Mouse (Mus musculus) liver, adult 2 months (tissue): ENCODE data around the gene Ptprz1. TPM values are rescaled to one million over a fixed set of nuclear protein-coding genes. Genes with fewer than 3 reads are reported as not detected.

ENCODE experiments used
- DNase-seq: peaks from one replicate; pipeline ENCODE4 v3.0.0-alpha.2; 2011; ENCODE audit warnings: low read depth, low spot score; ENCODE audit errors: extremely low read depth
- H3K27ac ChIP-seq: fragments of 200-500 bp; replicated peaks from 2 replicates; pipeline ENCODE4 v1.5.1; 2012; ENCODE audit warnings: low read depth, mild to moderate bottlenecking, control low read depth, inconsistent platforms, low read length; ENCODE audit not compliant: insufficient read depth
- H3K27me3 ChIP-seq: fragments of 200-500 bp; 2 replicates; pipeline ENCODE4 v1.6.1; 2012; ENCODE audit warnings: mild to moderate bottlenecking, moderate library complexity, low read length, inconsistent platforms; ENCODE audit not compliant: control insufficient read depth, insufficient read depth
- H3K36me3 ChIP-seq: fragments of 200-500 bp; 2 replicates; pipeline ENCODE4 v1.6.1; 2012; ENCODE audit warnings: low read length, inconsistent platforms; ENCODE audit not compliant: control insufficient read depth, insufficient read depth
- H3K4me1 ChIP-seq: fragments of 200-500 bp; 2 replicates; pipeline ENCODE4 v1.6.1; 2011; ENCODE audit warnings: low read length; ENCODE audit not compliant: control insufficient read depth, insufficient read depth
- H3K4me3 ChIP-seq: fragments of 200-500 bp; 2 replicates; pipeline ENCODE4 v1.5.1; 2011; ENCODE audit warnings: low read depth, mild to moderate bottlenecking, control low read depth, low read length, moderate library complexity; ENCODE audit not compliant: insufficient read depth
- H3K79me2 ChIP-seq: fragments of 200-500 bp; 2 replicates; pipeline ENCODE4 v1.6.1; 2012; ENCODE audit warnings: inconsistent platforms, mild to moderate bottlenecking, low read length, moderate library complexity; ENCODE audit not compliant: control insufficient read depth, insufficient read depth
- H3K9ac ChIP-seq: fragments of 200-500 bp; 2 replicates; pipeline ENCODE4 v1.6.1; 2012; ENCODE audit warnings: low read depth, mild to moderate bottlenecking, control low read depth, inconsistent platforms, low read length
- CTCF ChIP-seq: fragments of 200-500 bp; IDR thresholded peaks from 2 replicates; pipeline ENCODE4 v1.5.1; 2011; ENCODE audit warnings: low read depth, low read length, control low read depth
- POLR2A ChIP-seq: fragments of 200-500 bp; IDR thresholded peaks from 2 replicates; pipeline ENCODE4 v1.6.1; 2011; ENCODE audit warnings: low read length, control low read depth; ENCODE audit not compliant: insufficient read depth; ENCODE audit errors: extremely low read depth
- whole genome bisulfite sequencing: fragments of 180-500 bp; shearing (Covaris S2); methylation state at CpG from one replicate; pipeline ENCODE4 v1.1.7; 2018; 5-methylcytosine and 5-hydroxymethylcytosine counted together
- polyA plus RNA-seq: library from polyadenylated mRNA; depleted of rRNA; stranded (reverse); fragments of >200 nt; gene quantifications from 2 replicates; pipeline ENCODE4 v1.2.3, GENCODE M21; 2012
- total RNA-seq: library from RNA; depleted of rRNA; stranded (reverse); fragments of >200 nt; gene quantifications from 2 replicates; pipeline ENCODE4 v1.2.3, GENCODE M21; 2014

Ptprz1 gene
- total and polyA plus RNA-seq, 2 experiments, result under 0.01 to 0.02 TPM

DNA sequence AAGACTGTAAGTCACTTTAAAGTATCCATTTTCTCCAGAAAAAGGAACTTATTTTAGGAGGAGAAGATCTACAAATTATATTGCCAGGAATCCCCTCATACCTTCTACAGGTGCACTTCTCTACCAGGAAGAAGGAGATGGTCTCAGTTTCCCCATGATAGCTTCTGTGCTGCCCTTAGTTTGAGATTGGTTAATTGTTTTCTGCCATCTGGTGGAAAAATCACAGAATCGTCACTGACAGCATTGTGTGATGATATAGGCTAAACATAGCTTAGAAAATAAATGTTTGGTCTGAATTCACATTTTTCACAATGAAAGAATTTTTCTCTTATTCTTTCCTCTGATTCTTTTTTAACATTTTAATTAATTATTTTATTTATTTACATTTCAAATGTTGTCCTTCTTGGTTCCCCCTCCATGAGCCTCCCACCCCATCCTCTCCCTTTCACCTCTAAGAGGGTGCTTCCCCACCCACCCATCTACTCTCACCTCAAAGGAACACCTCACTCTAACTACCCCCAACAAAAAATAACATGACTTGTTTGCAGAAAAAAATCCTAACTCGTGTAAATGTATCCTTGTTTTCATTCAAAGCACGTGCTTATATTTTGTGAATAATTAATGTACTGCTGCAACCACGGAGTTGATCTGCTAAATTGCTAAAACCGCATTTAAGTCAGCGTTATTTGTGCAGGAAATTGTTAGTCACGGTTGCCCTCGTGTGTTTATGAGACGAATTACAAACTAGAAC, 108.6 kb downstream of the Ptprz1 start:
- 8% methylated on average over 9 of the region's 9 CpGs for WGBS
- DNase-seq, result no peak
- TF ChIP-seq POLR2A (no peak), CTCF (no peak)

DNA sequence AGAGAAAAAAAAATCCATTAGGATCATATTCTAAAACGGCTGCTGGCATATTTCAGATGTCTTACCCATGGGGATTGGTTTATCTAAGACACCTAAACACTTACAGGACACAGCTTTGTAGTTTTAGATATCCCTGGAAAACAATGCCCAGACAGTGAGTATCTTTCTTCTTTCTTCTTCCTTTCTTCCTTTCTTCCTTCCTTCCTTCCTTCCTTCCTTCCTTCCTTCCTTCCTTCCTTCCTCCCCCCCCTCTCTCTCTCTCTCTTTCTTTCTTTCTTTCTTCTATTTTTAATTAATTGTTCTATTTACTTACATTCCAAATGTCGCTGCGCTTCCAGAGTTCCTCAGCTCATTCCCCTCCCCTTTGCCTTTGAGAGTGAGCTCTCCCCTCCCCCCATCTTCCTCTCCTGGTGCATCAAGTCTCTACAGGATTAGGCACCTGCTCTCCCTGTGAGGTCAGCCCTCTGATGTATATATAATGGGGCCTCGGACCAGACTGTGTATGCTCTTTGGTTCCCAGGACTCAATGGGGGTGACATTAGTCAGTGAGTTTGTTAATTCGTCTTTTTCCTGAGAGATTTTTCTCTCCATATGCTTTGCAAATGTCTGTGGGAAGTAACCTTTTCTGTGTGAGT, 109.3 kb downstream of the Ptprz1 start:
- Histone ChIP-seq H3K27me3 (no peaks in the 10 kb centered on the region), H3K36me3 (no peaks in the 10 kb centered on the region), H3K79me2 (no peaks in the 10 kb centered on the region), H3K4me3 (no peak overlapping the region), H3K27ac (no peak overlapping the region), H3K4me1 (no peaks in the 10 kb centered on the region), H3K9ac (no peak overlapping the region)
- no peak for DNase-seq
- TF ChIP-seq CTCF (no peak), POLR2A (no peak)
- WGBS, result 20% methylated on average over 5 of the region's 5 CpGs

More for the DNA sequence above, 108.6 kb downstream of the Ptprz1 start:
- H3K36me3 ChIP-seq, result no peaks in the 10 kb centered on the region
- no peaks in the 10 kb centered on the region for H3K27me3 ChIP-seq
- H3K27ac ChIP-seq, result no peak overlapping the region
- H3K4me1 ChIP-seq, result no peaks in the 10 kb centered on the region
- H3K4me3 ChIP-seq, result no peak overlapping the region
- H3K79me2 ChIP-seq, result no peaks in the 10 kb centered on the region
- no peak overlapping the region for H3K9ac ChIP-seq

DNA sequence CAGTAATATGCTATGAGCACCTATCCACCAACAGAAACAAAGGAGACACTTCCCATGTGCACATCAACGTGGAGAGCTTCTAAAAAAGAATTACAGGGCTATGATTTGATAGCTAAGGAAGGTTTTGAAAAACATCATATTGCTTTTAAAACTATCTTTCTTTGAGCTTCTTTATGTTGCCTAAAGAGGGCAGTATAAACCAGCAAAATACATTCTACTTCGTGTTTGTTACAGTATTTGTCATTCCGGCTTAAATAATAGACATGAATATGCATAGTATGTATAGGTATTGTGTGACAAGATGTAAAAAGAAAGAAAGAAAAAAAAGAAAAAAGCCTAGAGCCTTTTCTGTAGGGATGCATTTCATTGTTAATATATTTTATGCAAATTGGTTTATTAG, 127.8 kb downstream of the Ptprz1 start:
- no peak overlapping the region for H3K27ac ChIP-seq
- no peak overlapping the region for H3K4me3 ChIP-seq
- no peaks in the 10 kb centered on the region for H3K27me3 ChIP-seq
- no peaks in the 10 kb centered on the region for H3K4me1 ChIP-seq
- TF ChIP-seq POLR2A (no peak), CTCF (0 out of 2 replicates have a peak, but pooled peaks have one; percentile 1)
- peak; percentile 10 for DNase-seq
- 13% methylated on average over 3 of the region's 3 CpGs for WGBS
- no peak overlapping the region for H3K9ac ChIP-seq
- H3K36me3 ChIP-seq, result no peaks in the 10 kb centered on the region
- no peaks in the 10 kb centered on the region for H3K79me2 ChIP-seq

DNA sequence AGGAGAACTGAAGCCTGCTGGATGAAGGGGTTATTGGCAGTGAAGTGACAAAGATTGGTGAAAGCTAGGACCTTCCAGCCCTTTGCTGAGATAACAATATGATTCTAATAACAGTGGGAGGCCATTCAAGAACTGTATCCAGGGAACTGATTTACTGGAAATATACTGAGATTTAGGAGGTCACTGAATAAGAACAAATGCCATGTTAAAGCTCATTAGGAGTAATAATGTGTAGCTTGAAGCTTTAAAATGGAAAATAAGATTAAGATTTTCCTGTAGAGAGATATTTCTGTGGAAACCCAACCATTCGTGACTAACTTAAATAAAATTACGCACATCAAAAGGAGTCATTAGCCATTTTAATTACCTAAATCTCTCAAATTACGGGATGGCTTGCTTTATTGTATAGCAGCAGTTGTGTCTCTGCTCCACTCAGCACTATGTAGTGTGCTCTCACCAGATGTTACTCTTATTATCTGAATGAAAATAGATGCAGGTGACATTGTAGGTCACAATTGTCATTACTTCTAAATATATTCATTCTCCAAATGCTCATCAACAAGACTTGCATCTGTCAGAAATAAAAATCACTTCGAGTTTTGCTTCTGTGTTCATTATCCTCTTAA, 139.8 kb downstream of the Ptprz1 start:
- no peak for DNase-seq
- TF ChIP-seq POLR2A, result no peak
- no peak for TF ChIP-seq CTCF
- Histone ChIP-seq H3K36me3 (no peaks in the 10 kb centered on the region), H3K9ac (no peak overlapping the region), H3K27ac (no peak overlapping the region), H3K4me1 (no peaks in the 10 kb centered on the region), H3K79me2 (no peaks in the 10 kb centered on the region), H3K4me3 (no peak overlapping the region), H3K27me3 (no peaks in the 10 kb centered on the region)
- 80% methylated on average over 4 of the region's 4 CpGs for WGBS

DNA sequence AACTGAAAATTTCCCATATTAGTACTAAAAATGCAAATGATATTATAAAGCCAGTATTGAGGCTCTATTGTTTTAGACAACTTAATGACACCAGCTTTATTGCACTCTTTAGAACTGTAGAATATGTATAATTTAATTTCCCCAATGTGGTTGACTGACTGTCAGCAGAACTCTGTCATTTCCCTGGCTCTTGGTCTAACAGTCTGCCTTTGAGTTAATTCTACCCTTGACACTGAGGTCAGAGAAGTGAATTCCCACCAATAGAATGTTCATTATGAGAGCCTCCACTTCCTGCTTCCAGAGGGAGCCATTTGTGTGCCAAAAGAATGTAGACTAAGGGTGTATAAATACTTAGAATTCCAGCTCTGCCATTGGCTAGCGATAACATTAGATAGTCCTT, 152.9 kb downstream of the Ptprz1 start:
- Histone ChIP-seq H3K27ac (no peak overlapping the region), H3K36me3 (no peaks in the 10 kb centered on the region), H3K79me2 (no peaks in the 10 kb centered on the region), H3K9ac (no peak overlapping the region), H3K27me3 (no peaks in the 10 kb centered on the region), H3K4me1 (no peaks in the 10 kb centered on the region), H3K4me3 (no peak overlapping the region)
- WGBS, result 81% methylated on average over 1 of the region's 1 CpGs
- TF ChIP-seq POLR2A (no peak), CTCF (no peak)
- no peak for DNase-seq

DNA sequence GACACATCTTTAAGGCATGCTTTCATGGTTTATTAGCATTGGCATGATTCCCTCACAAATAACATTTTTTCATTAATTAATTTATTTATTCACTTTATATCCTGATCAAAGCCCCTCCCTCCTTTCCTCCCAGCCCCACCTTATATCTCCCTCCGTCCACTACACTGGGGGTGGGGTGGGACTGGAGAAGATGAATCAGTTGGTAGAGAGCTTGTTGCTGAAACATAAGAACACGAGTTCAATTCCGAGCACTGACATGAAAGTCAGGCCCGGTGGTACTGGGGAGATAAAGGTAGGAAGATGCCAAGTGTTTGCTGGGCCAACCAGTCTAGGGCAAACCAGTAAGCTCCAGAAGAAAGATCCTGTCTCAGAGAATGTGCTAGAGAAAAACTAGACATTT, 173.5 kb downstream of the Ptprz1 start:
- DNase-seq, result no peak
- Histone ChIP-seq H3K27me3 (no peaks in the 10 kb centered on the region), H3K4me1 (no peaks in the 10 kb centered on the region), H3K36me3 (no peaks in the 10 kb centered on the region), H3K27ac (no peak overlapping the region), H3K9ac (no peak overlapping the region), H3K79me2 (no peaks in the 10 kb centered on the region), H3K4me3 (no peak overlapping the region)
- TF ChIP-seq POLR2A (no peak), CTCF (no peak)
- WGBS, result 94% methylated on average over 4 of the region's 4 CpGs
